Mouse (Mus musculus): ENCODE measurements at regions not wholly inside any gene's neighbourhood (a gene's known extent, or its start where the extent isn't known, plus 50 kb on each side); places are given as distances from the start of the nearest gene placed in this dataset.

- no peaks in the 10 kb centered on the region for H3K4me1 ChIP-seq (ENCODE audit: control insufficient read depth, insufficient read depth, low read length)
- no peak overlapping the region for H3K4me3 ChIP-seq (replicated peaks; ENCODE audit: control insufficient read depth, low read depth, low read length)
- TF ChIP-seq CTCF (IDR thresholded peaks at IDR 0.05; ENCODE audit: control insufficient read depth, insufficient read depth, low read length) (no peak), POLR2A (IDR thresholded peaks at IDR 0.05; ENCODE audit: borderline replicate concordance, control insufficient read depth, low read depth, low read length) (no peak)
- WGBS = 45% methylated on average over 8 of the region's 8 CpGs
- H3K27ac ChIP-seq (ENCODE audit: control insufficient read depth, insufficient read depth, low read depth, low read length, poor library complexity) = no peak overlapping the region
Measured at GRCm38 (mm10) chr8:89387295-89387694, 343.3 kb upstream of the Sall1 start.

- 81% methylated on average over 5 of the region's 5 CpGs for WGBS
- Histone ChIP-seq H3K4me3 (replicated peaks; ENCODE audit: control insufficient read depth, low read depth, low read length) (no peak overlapping the region), H3K4me1 (ENCODE audit: control insufficient read depth, insufficient read depth, low read length) (no peaks in the 10 kb centered on the region), H3K27ac (ENCODE audit: control insufficient read depth, insufficient read depth, low read depth, low read length, poor library complexity) (no peak overlapping the region)
- no peak for TF ChIP-seq POLR2A (IDR thresholded peaks at IDR 0.05; ENCODE audit: borderline replicate concordance, control insufficient read depth, low read depth, low read length)
- no peak for TF ChIP-seq CTCF (IDR thresholded peaks at IDR 0.05; ENCODE audit: control insufficient read depth, insufficient read depth, low read length)
Measured at GRCm38 (mm10) chr8:89385028-89385427, 341.1 kb upstream of the Sall1 start.

GRCm38 (mm10) chr8:89383781-89384180 is 339.8 kb upstream of the Sall1 start:
- H3K27ac ChIP-seq (ENCODE audit: control insufficient read depth, insufficient read depth, low read depth, low read length, poor library complexity) = no peak overlapping the region
- TF ChIP-seq POLR2A (IDR thresholded peaks at IDR 0.05; ENCODE audit: borderline replicate concordance, control insufficient read depth, low read depth, low read length) (no peak), CTCF (IDR thresholded peaks at IDR 0.05; ENCODE audit: control insufficient read depth, insufficient read depth, low read length) (no peak)
- 71% methylated on average over 5 of the region's 5 CpGs for WGBS

GRCm38 (mm10) chr8:89382538-89383380 is 338.8 kb upstream of the Sall1 start:
- WGBS = 47% methylated on average over 9 of the region's 9 CpGs
- H3K4me3 ChIP-seq (replicated peaks; ENCODE audit: control insufficient read depth, low read depth, low read length) = no peak overlapping the region
- H3K4me1 ChIP-seq (ENCODE audit: control insufficient read depth, insufficient read depth, low read length) = no peaks in the 10 kb centered on the region
- TF ChIP-seq CTCF (IDR thresholded peaks at IDR 0.05; ENCODE audit: control insufficient read depth, insufficient read depth, low read length) = no peak
- TF ChIP-seq POLR2A (IDR thresholded peaks at IDR 0.05; ENCODE audit: borderline replicate concordance, control insufficient read depth, low read depth, low read length) = no peak
- H3K27ac ChIP-seq (ENCODE audit: control insufficient read depth, insufficient read depth, low read depth, low read length, poor library complexity) = no peak overlapping the region

More at GRCm38 (mm10) chr8:89383781-89384180, 339.8 kb upstream of the Sall1 start:
- Histone ChIP-seq H3K4me1 (ENCODE audit: control insufficient read depth, insufficient read depth, low read length) (no peaks in the 10 kb centered on the region), H3K4me3 (replicated peaks; ENCODE audit: control insufficient read depth, low read depth, low read length) (no peak overlapping the region)

GRCm38 (mm10) chr8:89380436-89380835 is 336.5 kb upstream of the Sall1 start:
- H3K4me3 ChIP-seq (replicated peaks; ENCODE audit: control insufficient read depth, low read depth, low read length) = no peak overlapping the region
- no peak overlapping the region for H3K27ac ChIP-seq (ENCODE audit: control insufficient read depth, insufficient read depth, low read depth, low read length, poor library complexity)
- no peaks in the 10 kb centered on the region for H3K4me1 ChIP-seq (ENCODE audit: control insufficient read depth, insufficient read depth, low read length)
- WGBS = 81% methylated on average over 9 of the region's 9 CpGs
- TF ChIP-seq CTCF (IDR thresholded peaks at IDR 0.05; ENCODE audit: control insufficient read depth, insufficient read depth, low read length) (no peak), POLR2A (IDR thresholded peaks at IDR 0.05; ENCODE audit: borderline replicate concordance, control insufficient read depth, low read depth, low read length) (no peak)

GRCm38 (mm10) chr8:89372761-89373160 is 328.8 kb upstream of the Sall1 start:
- Histone ChIP-seq H3K4me3 (replicated peaks; ENCODE audit: control insufficient read depth, low read depth, low read length) (no peak overlapping the region), H3K27ac (ENCODE audit: control insufficient read depth, insufficient read depth, low read depth, low read length, poor library complexity) (no peak overlapping the region), H3K4me1 (ENCODE audit: control insufficient read depth, insufficient read depth, low read length) (no peaks in the 10 kb centered on the region)
- WGBS = 83% methylated on average over 3 of the region's 3 CpGs
- TF ChIP-seq POLR2A (IDR thresholded peaks at IDR 0.05; ENCODE audit: borderline replicate concordance, control insufficient read depth, low read depth, low read length) (no peak), CTCF (IDR thresholded peaks at IDR 0.05; ENCODE audit: control insufficient read depth, insufficient read depth, low read length) (no peak)

GRCm38 (mm10) chr8:89371773-89372132 is 327.8 kb upstream of the Sall1 start:
- Histone ChIP-seq H3K4me3 (replicated peaks; ENCODE audit: control insufficient read depth, low read depth, low read length) (no peak overlapping the region), H3K27ac (ENCODE audit: control insufficient read depth, insufficient read depth, low read depth, low read length, poor library complexity) (no peak overlapping the region), H3K4me1 (ENCODE audit: control insufficient read depth, insufficient read depth, low read length) (no peaks in the 10 kb centered on the region)
- TF ChIP-seq CTCF (IDR thresholded peaks at IDR 0.05; ENCODE audit: control insufficient read depth, insufficient read depth, low read length) = no peak
- TF ChIP-seq POLR2A (IDR thresholded peaks at IDR 0.05; ENCODE audit: borderline replicate concordance, control insufficient read depth, low read depth, low read length) = no peak
- 82% methylated on average over 4 of the region's 4 CpGs for WGBS

GRCm38 (mm10) chr8:89370816-89371772 is 327.1 kb upstream of the Sall1 start:
- WGBS = 63% methylated on average over 20 of the region's 20 CpGs
- H3K27ac ChIP-seq (ENCODE audit: control insufficient read depth, insufficient read depth, low read depth, low read length, poor library complexity) = no peak overlapping the region
- no peak for TF ChIP-seq CTCF (IDR thresholded peaks at IDR 0.05; ENCODE audit: control insufficient read depth, insufficient read depth, low read length)
- TF ChIP-seq POLR2A (IDR thresholded peaks at IDR 0.05; ENCODE audit: borderline replicate concordance, control insufficient read depth, low read depth, low read length) = no peak
- no peak overlapping the region for H3K4me3 ChIP-seq (replicated peaks; ENCODE audit: control insufficient read depth, low read depth, low read length)
- no peaks in the 10 kb centered on the region for H3K4me1 ChIP-seq (ENCODE audit: control insufficient read depth, insufficient read depth, low read length)

Data from bone marrow, adult 2 months (tissue).